Mouse (Mus musculus) left cerebral cortex, postnatal 4 days (tissue): ENCODE measurements around the gene Gng7. TPM values are rescaled to one million over a fixed set of nuclear protein-coding genes. Genes with fewer than 3 reads are reported as not detected.

Experiments
- DNase-seq: peaks from one replicate; pipeline ENCODE4 v3.0.0-alpha.2; 2022
- intact Hi-C: fragments of 180-260 bp; cut with DNase I; formaldehyde crosslinking; loops from one replicate; pipeline ENCODE4 v1.15.1; 2025
- total RNA-seq, 2 experiments: library from RNA; stranded (reverse); gene quantifications; 2 replicates each; pipeline ENCODE4 v1.2.3; 2021

Gene Gng7
- total RNA-seq, 2 experiments from 2014 or later: 96.7 to 106 TPM

DNA sequence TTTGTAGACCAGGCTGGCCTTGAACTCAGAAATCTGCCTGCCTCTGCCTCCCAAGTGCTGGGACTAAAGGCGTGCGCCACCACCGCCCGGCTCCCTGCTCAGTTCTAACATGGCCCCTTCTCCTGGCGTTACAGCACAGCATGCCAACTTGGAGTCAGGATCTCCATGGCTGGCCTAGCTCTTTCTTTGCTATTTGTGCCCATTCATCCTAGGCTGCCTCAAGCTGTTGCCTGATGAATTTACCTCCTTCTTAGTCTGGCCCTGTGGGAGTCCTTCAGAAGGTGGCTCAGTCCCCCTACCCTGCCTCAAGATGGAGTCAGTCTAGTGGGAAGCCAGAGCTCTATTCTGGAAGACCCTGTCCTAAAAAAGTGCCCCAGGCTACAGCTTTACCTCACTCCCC is 12.1 kb upstream of the Gng7 start:
- intact Hi-C loops: no loop called here
- no peak for DNase-seq

DNA sequence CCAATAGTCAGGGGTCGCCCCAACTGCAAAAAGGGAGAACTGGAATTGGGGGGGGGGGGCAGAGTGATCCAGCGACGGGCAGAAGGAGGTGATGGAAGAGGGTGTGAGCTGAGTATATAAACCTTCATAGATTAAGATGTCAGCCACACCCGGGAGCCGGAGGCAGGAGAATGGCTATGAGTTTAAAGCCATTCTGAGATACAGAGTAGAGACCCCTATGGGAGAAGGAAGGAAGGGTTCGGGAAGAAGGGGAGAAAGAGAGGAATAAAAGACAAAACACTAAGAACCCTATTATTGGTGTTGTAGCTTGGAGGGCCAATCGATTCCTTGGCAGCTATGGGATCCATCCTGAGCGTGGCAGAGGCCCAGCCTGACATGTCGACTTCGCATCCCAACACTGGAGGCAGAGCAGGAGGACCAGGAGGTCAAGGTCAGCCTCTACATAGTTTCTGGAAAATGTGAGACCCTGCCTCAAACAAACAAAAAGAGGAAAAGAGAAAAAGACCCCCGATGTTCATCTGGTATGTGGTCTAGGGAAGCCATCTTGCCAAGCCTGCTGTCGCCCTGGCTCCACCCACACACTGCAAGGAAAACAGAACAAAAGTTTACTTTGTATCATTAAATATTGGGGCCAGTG is 11.0 kb upstream of the Gng7 start, which contains the start of gene Diras1:
Gene Diras1, minus strand, starts transcription at position 24 of the 637 bp plus-strand sequence.
- intact Hi-C loops: no loop called here
- DNase-seq: no peak

DNA sequence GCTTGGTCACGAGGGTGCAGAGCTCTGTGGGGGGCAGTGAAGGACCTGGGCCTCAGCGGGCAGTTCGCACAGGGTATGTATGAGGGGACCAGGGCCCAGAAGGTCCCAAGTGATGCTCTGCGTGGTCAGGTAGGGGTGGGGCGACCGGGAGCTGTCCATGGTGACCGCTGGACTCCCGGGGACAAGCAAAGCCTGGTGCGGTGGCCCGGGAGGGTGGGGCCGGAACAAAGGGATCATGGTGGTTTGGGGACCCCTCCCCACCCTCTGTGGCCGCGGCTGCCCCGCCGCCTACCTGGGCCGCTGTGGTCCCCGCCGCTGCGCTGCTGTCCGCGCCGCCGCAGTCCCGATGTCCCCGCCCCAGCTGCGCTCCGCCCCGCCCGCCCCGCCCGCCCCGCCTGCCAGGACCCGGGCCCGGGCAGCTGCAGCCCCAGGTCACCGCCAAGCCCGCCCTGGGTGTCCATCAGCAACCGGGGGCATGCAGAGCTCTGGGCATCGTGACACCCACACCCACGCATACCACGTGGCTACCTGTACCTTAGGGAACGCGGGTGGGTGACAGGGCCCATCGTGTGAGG is 10.4 kb upstream of the Gng7 start:
- DNase-seq: no peak
- intact Hi-C loops: no loop called here

DNA sequence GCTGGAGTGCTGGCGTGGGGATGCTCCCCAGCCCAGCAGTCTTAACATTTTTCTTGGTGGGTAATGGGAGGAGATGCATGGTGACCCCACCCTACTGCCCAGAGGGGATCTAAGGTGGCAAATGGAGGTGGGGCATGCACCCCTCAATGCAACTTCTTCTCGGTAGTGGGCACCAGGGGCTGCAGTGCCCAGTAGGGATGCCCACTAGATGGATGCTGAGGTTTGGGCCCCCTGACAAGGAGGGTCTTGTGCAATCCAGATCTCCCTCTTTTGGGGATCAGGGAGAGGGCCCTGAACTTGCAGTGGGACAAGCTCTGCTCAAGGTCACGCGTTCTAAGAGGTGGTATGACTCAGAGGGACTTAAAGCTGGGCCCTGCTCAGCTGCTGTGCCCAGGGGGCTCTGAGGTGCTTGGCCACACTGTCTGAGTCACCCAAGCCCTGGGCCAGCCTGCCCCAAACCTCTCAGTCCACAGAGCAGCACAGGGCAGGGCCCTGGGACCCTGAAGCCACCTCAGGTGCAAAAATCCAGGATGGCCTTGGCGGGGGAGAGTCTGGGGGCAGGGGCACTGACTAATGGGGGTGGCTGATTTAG is 9.7 kb upstream of the Gng7 start:
- intact Hi-C loops: no loop called here

DNA sequence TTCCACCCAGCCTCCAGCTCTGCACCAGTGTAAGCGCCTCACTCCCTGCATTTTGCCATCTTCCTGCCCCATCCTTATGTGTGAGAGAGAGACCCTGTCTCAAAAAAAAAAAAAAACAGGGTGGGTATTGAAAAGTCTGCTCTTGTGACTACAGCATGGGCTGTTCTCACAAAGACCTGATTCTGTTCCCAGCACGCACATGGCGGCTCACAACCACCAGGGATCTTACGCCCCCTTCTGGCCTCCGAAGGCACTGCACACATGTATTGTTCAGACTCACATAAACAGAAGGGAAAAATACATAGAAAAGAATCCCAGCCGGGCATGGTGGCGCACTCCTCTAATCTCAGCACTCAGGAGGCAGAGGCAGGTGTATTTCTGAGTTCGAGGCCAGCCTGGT is 8.0 kb upstream of the Gng7 start:
- DNase-seq: no peak
- intact Hi-C loops: no loop called here

More for the DNA sequence above, 9.7 kb upstream of the Gng7 start:
- no peak for DNase-seq

DNA sequence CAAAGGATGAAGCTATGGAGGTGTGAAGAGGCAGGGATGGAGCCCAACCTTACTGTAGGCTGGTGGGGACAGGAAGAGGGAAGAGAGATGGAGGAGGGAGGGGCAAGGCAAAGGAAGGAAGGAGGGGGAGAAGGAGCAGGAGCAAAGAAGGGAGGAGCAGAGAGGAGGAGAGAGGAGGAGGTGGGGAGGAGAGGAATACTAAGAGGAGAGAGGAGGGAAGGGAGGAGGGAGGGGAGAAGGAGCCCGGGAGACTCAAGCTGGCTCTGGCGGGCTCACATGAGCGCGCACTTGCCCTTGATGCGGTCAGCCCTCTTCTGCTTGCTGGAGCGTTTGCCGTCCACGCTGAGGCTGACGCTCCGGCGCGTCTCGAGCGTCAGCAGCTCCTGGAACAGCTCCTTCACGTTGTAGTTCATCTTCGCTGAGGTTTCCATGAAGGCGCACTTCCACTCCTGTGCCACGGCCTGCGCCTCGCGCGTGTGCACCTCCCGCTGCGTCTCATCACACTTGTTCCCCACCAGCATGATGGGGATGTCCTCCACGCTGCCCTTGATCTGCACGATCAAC is 6.9 kb upstream of the Gng7 start:
- DNase-seq: no peak
- intact Hi-C loops: no loop called here

DNA sequence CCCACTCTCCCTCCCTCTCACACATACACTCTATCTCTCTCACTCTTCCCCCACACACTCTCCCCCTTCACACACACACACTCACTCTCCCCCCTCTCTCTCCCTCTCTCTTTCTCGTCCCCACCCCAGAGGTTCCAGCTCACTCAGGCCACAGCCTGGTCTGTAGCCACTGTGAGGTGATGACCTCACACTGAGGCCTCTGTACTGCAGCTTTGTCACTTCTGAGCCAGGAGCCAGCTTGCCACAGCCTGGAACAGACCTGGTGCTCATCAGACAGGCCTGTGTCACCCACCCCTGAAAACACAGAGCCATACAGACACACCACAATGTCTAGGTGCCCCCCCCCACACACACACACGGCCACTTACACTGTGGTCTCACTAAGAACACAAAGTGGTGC is 5.5 kb upstream of the Gng7 start:
- intact Hi-C loops: no loop called here
- no peak for DNase-seq

DNA sequence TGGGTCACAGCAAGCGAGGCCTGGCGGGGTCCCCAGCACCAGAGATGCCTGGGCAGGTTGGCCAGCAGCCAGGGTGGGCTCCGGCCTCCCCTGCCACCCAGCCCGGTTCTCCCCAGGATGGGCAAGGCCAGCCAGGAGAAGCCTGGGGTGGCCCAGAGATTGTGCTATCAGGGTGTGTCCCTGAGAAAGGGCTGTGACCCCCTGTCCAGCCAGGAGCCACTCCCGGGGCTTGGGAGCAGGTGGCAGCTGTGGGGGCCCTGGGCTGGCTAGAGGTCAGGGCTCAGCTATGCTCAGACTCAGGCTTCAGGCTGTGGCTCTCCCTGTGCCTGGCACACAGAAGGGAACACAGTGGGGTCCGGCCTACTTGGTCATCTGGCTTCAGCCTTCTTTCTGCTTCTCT is 4.9 kb upstream of the Gng7 start:
- intact Hi-C loops: no loop called here
- DNase-seq: no peak

DNA sequence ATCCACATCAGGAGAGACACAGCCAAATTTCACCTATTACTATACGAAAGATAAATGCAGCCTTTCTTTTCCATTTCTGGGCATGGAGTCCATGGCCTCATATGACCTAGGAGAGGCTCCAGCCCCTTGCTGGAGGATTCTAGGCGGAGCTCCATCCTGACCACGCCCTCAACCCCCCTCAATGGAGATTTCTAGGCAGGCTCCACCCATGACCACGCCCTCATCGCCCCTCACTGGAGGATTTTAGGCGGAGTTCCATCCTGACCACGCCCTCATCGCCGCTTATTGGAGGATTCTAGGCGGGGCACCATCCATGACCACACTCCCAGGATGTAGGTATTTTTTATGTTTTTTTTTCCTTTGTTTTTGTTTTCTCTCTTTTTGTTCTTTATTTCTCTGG is 3.6 kb upstream of the Gng7 start:
- intact Hi-C loops: no loop called here
- peak; percentile 53 for DNase-seq

DNA sequence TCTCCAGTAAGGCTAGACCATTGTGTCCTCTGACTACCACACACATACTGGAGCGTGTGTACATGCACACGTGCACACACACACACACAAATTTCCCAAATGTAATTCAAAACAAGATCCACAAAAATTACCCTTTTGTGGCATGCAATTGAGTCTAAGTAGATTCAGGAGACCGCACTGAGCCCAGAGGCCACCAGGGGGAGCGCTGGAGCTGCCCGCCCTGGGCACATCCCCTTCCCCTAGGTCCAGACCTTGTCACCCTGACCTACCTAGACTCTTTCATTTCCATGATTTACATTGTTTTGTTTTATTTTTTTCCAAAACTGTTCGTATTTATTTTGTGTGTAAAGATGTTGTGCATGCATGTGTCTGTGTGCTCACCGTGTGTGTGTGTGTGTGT is 1.9 kb upstream of the Gng7 start:
- DNase-seq: peak; percentile 76
- intact Hi-C loops: no loop called here

DNA sequence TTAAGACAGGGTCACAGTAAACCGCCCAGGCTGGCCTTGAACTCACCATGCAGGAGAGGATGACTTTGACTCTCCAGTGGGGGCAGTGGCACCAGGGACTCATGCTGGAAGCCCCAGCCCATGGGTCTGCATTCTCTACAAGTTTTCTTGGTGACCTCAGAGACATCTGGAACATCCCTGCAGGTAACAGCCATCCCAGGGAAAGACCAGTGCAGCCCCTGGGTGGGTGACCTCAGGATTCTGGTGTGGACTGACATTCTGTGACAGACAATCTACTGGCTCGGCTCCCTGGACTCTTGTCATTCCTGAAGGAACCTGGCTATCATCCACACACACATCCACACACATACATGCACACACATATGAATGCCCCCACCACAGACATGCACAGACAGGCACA is 921 bp upstream of the Gng7 start:
- intact Hi-C loops: no loop called here

DNA sequence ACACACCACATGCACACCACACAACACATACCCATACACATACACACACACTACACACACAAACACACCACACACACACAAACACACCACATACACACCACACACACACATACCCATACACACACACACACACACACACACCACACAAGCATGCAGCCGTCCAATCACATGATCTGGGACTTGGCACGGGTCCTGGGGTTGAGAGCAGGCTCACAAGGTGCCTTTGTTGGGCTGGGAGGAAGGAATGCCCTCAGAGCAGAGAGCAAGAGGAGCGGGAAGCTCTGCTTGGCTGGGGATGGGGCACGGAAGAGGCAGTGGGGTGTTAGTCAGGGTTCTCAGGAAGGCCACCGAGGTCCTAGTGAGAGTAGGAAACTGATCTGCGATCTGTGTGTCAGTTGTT is 3.9 kb downstream of the Gng7 start:
- DNase-seq: peak; percentile 45
- intact Hi-C loops: no loop called here

More for the DNA sequence above, 921 bp upstream of the Gng7 start:
- no peak for DNase-seq

DNA sequence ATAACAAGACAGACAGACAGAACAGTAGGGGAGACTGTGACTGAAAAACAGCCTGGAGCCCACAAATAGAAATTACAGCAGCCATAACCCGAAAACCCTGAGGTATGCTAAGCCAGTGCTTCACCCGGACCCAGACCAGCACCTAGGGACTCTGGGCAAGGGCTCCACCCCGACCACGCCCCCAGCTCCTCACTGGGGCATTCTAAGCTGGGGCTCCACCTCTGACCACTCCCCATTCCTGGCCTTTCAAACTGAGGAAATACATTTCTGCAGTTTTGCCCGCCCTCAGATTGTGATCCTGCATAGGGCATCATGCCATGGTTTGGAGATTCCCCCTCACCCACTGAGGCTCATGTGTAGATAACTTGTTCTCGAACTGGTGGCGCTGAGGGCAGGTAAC is 7.5 kb downstream of the Gng7 start:
- intact Hi-C loops: no loop called here
- DNase-seq: no peak

DNA sequence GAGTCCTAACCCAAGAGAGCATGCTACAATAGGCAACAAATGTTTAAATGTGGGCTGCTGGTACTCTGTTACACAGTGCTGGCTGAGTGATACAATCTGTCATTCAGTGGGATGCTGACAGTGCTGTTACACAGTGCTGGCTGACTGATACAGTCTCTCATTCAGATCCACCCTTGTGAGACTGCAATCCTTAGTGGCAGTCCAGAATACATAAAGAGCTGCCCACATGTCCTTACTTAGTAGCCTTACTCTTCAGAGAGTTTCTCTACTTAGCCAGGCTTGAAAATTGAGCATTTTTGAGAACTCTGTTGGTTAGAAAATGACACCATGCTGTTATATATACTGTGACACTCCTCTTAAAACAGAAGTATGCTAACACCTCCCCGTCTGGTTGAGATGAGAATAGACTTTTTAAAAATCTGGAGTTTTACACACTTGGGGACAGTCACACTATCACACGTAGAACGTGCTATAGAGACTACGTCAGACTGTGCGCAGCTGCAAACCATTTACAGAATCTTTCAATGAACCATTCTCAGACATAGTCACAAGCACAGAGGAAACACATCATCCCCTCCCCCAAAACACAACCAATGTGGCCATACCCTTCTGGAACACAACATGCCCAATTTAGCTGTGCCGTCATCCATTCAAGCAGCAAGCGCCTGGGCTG is 8.6 kb downstream of the Gng7 start:
- DNase-seq: no peak
- intact Hi-C loops: no loop called here

DNA sequence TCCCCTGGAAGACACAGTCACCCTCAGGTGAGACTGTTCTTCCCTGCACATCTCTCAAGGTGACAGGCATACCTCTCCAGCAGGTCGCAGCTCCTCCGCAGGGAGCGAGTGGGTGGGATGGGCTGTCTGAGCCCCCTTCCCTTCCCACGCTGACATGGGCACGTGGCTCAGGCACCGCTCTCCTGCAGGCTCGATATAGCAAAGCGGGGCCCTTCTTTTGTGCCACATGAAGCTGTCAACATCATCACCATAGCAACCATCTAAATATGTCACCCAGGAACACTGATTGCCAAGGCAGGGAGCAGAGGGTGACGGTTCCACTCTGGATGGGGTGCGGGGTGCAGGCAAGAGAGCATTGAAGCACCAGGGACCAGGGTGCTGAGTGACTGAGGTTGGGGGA is 13.6 kb downstream of the Gng7 start:
- intact Hi-C loops: loop anchor here (5.0 kb wide), 1 partner anchor 36 kb away; the partner anchor contains the start of gene Slc39a3
- DNase-seq: no peak

DNA sequence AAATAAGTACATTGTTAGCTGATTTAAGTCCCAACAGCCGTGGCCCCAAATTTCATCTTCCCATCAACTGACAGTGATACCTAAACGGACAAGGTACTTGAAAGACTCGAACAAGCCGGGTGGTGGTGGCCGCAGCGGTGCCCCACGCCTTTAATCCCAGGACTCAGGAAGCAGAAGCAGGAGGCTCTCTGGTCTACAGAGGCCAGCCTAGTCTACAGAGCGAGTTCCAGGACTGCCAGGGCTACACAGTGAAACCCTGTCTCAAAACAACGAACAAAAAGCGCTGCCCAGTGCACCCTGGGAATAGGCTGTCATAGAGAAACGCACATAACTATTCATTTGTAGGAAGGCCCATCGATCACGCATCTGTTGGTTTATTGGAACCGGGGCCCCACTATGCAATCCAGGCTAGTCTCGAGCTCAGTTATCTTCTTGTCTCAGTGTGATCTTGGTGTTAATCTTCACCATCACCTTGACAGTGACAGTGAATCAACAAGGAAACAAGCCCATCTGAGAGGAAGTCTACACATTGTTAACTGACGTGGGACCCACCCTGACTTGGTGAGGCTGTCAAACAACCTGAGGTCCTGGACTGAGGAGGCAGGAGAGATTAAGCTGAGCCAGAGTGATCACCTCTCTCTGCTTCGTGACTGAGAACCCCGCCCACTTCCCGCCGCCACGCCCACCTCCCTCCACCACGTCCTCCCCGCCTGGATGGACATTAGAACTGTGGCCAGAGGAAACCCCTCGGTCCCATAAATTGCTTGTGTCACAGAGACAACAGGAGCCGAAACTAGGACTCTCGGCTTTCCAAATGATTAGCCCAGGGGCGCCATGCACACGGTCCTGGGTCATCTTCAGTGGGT is 14.3 kb downstream of the Gng7 start:
- intact Hi-C loops: loop anchor here (5.0 kb wide), 1 partner anchor 37 kb away; the partner anchor contains the start of gene Slc39a3
- DNase-seq: no peak

DNA sequence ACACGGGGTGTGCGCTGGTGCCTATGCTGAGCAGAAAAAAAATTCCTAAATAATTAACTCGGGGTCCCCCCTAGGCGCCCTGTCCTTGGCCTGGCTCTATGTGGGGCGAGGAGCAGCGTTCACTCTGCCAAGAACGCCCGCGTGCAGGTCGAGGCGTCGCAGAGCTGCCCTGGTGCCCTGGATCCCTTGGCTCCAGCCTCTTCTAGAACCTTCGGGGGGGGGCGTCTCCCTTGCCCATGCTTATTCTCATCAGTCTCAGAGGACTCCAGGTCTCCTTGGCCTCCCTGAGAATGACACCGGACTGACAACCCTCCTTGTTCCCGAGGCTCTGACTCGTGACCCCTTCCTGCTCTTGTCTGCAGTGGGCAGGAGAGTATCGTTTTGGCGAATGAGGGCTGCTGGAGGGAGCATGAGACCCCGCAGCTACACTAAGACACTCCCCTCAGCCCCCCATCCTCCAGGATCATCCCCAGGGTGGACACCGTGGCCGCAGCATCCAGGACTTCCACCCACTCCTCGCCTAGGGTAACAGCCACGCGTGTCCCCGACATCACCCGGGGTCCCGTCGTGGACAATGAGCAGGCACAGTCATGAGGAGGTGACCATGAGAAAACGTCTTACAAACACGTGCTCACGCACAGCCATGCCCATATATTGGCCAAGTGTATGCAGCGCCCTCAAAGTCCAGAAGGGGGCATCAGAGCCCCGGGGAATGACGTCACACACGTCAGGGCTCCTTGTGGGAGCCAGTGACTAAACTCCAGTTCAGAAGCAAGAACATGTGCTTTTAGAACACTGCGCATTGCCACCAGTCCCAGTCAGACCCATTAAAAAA is 15.2 kb downstream of the Gng7 start:
- intact Hi-C loops: loop anchor here (5.0 kb wide), 2 partner anchors 38 to 172 kb away; partner anchors contain the start of genes Oaz1 and Slc39a3
- DNase-seq: peak; percentile 83

DNA sequence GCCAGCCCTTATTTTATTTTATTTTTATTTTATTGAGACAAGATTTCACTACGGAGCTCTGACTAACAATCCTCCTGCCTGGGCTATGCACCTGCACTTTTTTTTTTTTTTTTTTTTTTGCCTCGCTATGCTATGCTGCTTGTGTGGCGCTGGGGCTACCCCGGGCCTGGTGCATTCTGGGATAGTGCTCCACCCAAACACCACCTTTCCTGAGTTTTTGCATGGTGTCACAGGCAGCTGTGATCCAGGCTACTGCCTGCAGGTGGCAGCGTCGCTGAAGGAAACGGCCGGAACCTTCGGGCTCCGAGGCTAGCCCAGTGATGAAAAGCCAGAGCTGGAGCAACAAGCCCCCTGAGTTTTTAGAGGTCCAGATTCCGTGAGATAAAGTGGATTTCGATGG is 16.0 kb downstream of the Gng7 start:
- intact Hi-C loops: loop anchor here (5.0 kb wide), 1 partner anchor 171 kb away; the partner anchor contains the start of gene Oaz1
- peak; percentile 58 for DNase-seq

DNA sequence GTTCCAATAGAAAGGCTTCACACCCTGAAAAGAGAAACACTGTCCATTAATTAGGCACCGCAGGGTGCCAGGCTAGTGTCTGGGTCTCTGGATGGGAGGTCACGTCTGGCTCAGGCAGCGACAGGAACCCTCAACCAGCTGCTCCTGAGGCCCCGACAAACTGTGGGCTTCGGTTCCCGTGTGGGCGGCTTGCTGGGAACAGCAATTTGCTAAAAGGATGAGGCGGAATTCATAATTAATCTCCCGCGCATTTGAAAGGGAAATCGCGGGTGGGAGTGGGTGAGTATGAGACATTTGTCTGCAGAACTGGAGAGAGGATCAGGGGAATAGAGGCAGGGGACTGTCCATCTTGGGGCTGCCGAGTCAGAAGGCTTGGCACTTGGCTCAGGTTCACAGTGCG is 16.7 kb downstream of the Gng7 start:
- intact Hi-C loops: loop anchor here (5.0 kb wide), 1 partner anchor 171 kb away; the partner anchor contains the start of gene Oaz1

More for the DNA sequence above, 16.7 kb downstream of the Gng7 start:
- no peak for DNase-seq
